14 mouse cellular contexts compared by ENCODE assay signal in genomic region chr2:120710154-120710553, GRCm38 (mm10).
DNase-seq lines count a peak whose midpoint lies in the region; ATAC-seq lines count a peak whose summit lies in the region.
"Had no signal": no experiment of that assay in that cellular context is flagged by ENCODE, and none has a peak within 500 bp of the region (broad histone marks: within the 10 kb centered on the region; RNA-seq: fewer than 3 reads in every experiment).

No protein-coding gene starts in this region.

- ATAC-seq in megakaryocyte progenitor cell, adult 5-6 weeks (replicated peaks; ENCODE audit: poor library complexity), result 0 out of 2 replicates have a peak, but pooled peaks have one; percentile 13
- ATAC-seq: forebrain, embryonic 16.5 days; hindbrain, postnatal 0 days had no signal

- DNase-seq in 416B (ENCODE audit: low read depth), result peak; percentile 67
- peak; percentile 51 to 57 for DNase-seq in thymus, postnatal 10 days (ENCODE audit: low spot score in 2 of 2)
- DNase-seq in thymus, postnatal 4 days, result peak; percentile 56
- DNase-seq in cerebellum, adult 18-20 months, result no peak
- DNase-seq in adrenal gland, adult 8-10 months, result no peak
- no peak for DNase-seq in natural killer cell, adult 2 months (ENCODE audit: low spot score in 2 of 2)
- DNase-seq: cerebellum, adult 11-12 months; cerebellum, adult 9-11 months; cerebellum, postnatal 36 days; gastrocnemius, postnatal 14 days; heart, postnatal 10 days had no signal

Comparison
In these comparisons a context has a peak if more than half of its experiments do, and no peak if none do; other contexts are left out.
1. DNase-seq: peak in 416B (single experiment), thymus, postnatal 10 days (2 of 2) and thymus, postnatal 4 days (single experiment); none in cerebellum, adult 18-20 months (0 of 2), adrenal gland, adult 8-10 months (single experiment) and natural killer cell, adult 2 months (0 of 2).